Mouse (Mus musculus) neural tube, embryonic 14.5 days (tissue): ENCODE results near the gene Ccer2. TPM values are rescaled to one million over a fixed set of nuclear protein-coding genes. Genes with fewer than 3 reads are reported as not detected.

Source experiments
- ATAC-seq: fragments of 200-750 bp; cut with Nextera tagmentation; 2 replicates; pipeline ENCODE4 v1.8.0; 2017; ENCODE audit warnings: low read depth, mild to moderate bottlenecking, moderate TSS enrichment, moderate library complexity
- H3K27ac ChIP-seq: fragments of 300-500 bp; sonication (generic); 2 replicates; pipeline ENCODE4 v1.5.1; 2014; ENCODE audit warnings: low read depth, mild to moderate bottlenecking, control low read depth, low read length, moderate library complexity, mixed read lengths
- H3K27me3 ChIP-seq: fragments of 300-500 bp; sonication (generic); 2 replicates; pipeline ENCODE4 v1.6.1; 2014; ENCODE audit warnings: low read length; ENCODE audit not compliant: control insufficient read depth, insufficient read depth
- H3K36me3 ChIP-seq: fragments of 300-500 bp; sonication (generic); 2 replicates; pipeline ENCODE4 v1.6.1; 2014; ENCODE audit warnings: low read length, mixed read lengths; ENCODE audit not compliant: control insufficient read depth, insufficient read depth
- H3K4me1 ChIP-seq: fragments of 300-500 bp; sonication (generic); 2 replicates; pipeline ENCODE4 v1.6.1; 2014; ENCODE audit warnings: low read length; ENCODE audit not compliant: control insufficient read depth, insufficient read depth
- H3K4me2 ChIP-seq: fragments of 300-500 bp; sonication (generic); 2 replicates; pipeline ENCODE4 v1.6.1; 2014; ENCODE audit warnings: mild to moderate bottlenecking, low read depth, low read length, control low read depth
- H3K4me3 ChIP-seq: fragments of 300-500 bp; sonication (generic); 2 replicates; pipeline ENCODE4 v1.5.1; 2014; ENCODE audit warnings: low read depth, low read length, control low read depth, mixed read lengths
- H3K9ac ChIP-seq: fragments of 300-500 bp; sonication (generic); replicated peaks from 2 replicates; pipeline ENCODE4 v1.6.1; 2014; ENCODE audit warnings: low read depth, mild to moderate bottlenecking, control low read depth, low read length, mixed read lengths
- H3K9me3 ChIP-seq: fragments of 300-500 bp; sonication (generic); 2 replicates; pipeline ENCODE4 v1.6.1; 2016; ENCODE audit warnings: low read length; ENCODE audit not compliant: control insufficient read depth
- WGBS: fragments of 180-500 bp; shearing (Covaris S2); extraction: QIAGEN DNeasy Blood & Tissue Kit; methylation state at CpG from one replicate; pipeline ENCODE4 v1.1.7; 2014; 5-methylcytosine and 5-hydroxymethylcytosine counted together
- polyA plus RNA-seq: library from polyadenylated mRNA; unstranded; fragments of >200 nt; fragmentation: Nextera tagmentation; extraction: Ambion mirVana; gene quantifications from 2 replicates; pipeline ENCODE4 v1.2.1, GENCODE M21; 2014

Ccer2 gene
- polyA plus RNA-seq = 0.79 and 0.81 TPM in 2 replicates

DNA sequence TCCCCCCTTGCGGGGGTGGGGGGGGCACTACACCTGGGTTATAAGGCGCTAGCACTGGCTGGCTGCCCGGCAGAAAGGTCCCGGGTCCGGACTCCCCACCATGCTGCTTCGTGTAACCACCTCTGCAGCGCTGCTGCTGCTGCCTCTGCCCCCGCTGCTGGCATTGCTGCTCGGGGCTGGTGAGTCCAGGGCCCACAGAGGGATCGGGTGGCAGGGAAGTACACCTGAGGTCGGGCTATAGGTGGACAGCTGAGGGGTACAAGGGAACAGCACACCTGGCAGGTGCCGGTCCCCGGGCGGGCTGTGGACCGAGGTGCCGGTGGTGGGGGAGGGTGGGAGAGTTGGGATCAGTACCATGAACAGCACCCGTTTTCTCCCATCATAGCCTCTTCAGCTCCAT, at the start of gene Ccer2:
TSS of gene Ccer2 (plus strand) at position 96 of the 400 bp plus-strand sequence.
- Histone ChIP-seq H3K27me3 (peaks cover 2% of the 10 kb centered on the region; the same call in 1 of the 2 replicates), H3K9ac (0 out of 2 replicates have a peak within 1 kb of the TSS, but pooled peaks have one; percentile 21), H3K27ac (no peak within 1 kb of the TSS), H3K4me1 (0 out of 2 replicates have a peak, but pooled peaks cover 3% of the 10 kb centered on the region), H3K4me2 (peak within 1 kb of the TSS; percentile 33), H3K36me3 (peaks cover 20% of the 10 kb centered on the region), H3K4me3 (no peak within 1 kb of the TSS), H3K9me3 (no peaks in the 10 kb centered on the region)
- 2% methylated on average over 16 of the region's 17 CpGs for WGBS
- 0 out of 2 replicates have a peak, but pooled peaks have one; percentile 10 for ATAC-seq

GRCm38 (mm10) chr7:28709454-28709853, 46.5 kb upstream of the Ccer2 start:
- no peaks in the 10 kb centered on the region for H3K36me3 ChIP-seq

DNA sequence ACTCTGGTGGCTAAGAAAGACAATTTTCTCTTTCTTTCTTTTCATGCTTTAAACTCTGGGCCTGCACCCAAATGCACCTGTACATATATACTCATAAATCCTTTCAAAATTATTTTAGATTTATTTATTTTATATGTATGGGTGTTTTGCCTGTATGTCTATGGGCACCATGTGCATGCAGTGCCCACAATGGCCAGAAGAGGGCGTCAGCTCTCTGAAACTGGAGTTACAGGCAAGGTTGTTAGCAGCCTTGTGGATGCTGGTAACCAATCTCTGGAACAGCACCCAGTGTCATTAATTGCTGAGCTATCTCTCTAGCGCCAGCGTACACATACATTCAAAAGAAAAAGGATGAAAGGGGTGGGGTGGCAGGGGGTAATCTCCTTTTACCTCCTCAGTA, 45.0 kb upstream of the Ccer2 start:
- no peak overlapping the region for H3K27ac ChIP-seq
- H3K36me3 ChIP-seq = no peaks in the 10 kb centered on the region
- H3K4me1 ChIP-seq = no peaks in the 10 kb centered on the region
- H3K27me3 ChIP-seq = no peaks in the 10 kb centered on the region
- no peaks in the 10 kb centered on the region for H3K9me3 ChIP-seq
- H3K9ac ChIP-seq = no peak overlapping the region
- no peak overlapping the region for H3K4me2 ChIP-seq
- WGBS = 60% methylated on average over 3 of the region's 3 CpGs
- no peak overlapping the region for H3K4me3 ChIP-seq
- no peak for ATAC-seq

More at GRCm38 (mm10) chr7:28709454-28709853, 46.5 kb upstream of the Ccer2 start:
- Histone ChIP-seq H3K9me3 (no peaks in the 10 kb centered on the region), H3K9ac (no peak overlapping the region), H3K27ac (no peak overlapping the region), H3K4me1 (no peaks in the 10 kb centered on the region), H3K4me2 (no peak overlapping the region), H3K27me3 (no peaks in the 10 kb centered on the region), H3K4me3 (no peak overlapping the region)
- ATAC-seq = no peak

- no peak overlapping the region for H3K4me3 ChIP-seq
- H3K4me1 ChIP-seq = no peaks in the 10 kb centered on the region
- whole genome bisulfite sequencing = 82% methylated on average over 5 of the region's 5 CpGs
- H3K27me3 ChIP-seq = no peaks in the 10 kb centered on the region
- ATAC-seq = no peak
- no peaks in the 10 kb centered on the region for H3K36me3 ChIP-seq
- H3K9me3 ChIP-seq = no peaks in the 10 kb centered on the region
- H3K4me2 ChIP-seq = no peak overlapping the region
- H3K27ac ChIP-seq = no peak overlapping the region
- no peak overlapping the region for H3K9ac ChIP-seq
Observed at GRCm38 (mm10) chr7:28714667-28715066, 41.3 kb upstream of the Ccer2 start.

DNA sequence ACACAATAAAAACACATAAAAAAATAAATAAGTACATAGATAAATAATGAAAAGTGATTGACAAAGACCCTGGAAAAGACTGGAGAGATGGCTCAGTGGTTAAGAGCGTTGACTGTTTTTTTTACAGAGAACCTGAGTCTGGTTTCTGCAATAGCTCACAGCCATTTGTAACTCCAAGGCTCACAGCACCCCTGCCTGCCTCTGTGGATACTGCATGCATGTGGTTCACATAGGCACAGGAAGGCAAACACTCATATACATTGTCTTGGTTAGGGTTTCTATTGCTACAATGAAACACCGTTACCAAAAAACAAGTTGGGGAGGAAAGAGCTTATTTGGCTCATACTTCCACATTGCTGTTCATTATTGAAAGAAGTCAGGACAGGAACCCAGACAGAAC, 40.4 kb upstream of the Ccer2 start:
- Histone ChIP-seq H3K9me3 (no peaks in the 10 kb centered on the region), H3K4me2 (no peak overlapping the region), H3K36me3 (no peaks in the 10 kb centered on the region), H3K4me1 (no peaks in the 10 kb centered on the region), H3K27me3 (no peaks in the 10 kb centered on the region), H3K4me3 (no peak overlapping the region), H3K27ac (no peak overlapping the region), H3K9ac (no peak overlapping the region)
- ATAC-seq = no peak
- WGBS = 99% methylated on average over 2 of the region's 2 CpGs

GRCm38 (mm10) chr7:28716590-28717281, 39.2 kb upstream of the Ccer2 start, which contains the start of gene Fbxo17:
Gene Fbxo17 (plus strand): TSS chr7:28716804.
- H3K36me3 ChIP-seq = no peaks in the 10 kb centered on the region
- H3K27ac ChIP-seq = no peak within 1 kb of the TSS
- WGBS = 3% methylated on average over 36 of the region's 36 CpGs
- H3K4me1 ChIP-seq = no peaks in the 10 kb centered on the region
- ATAC-seq = peak; percentile 73; the same call in 1 of the 2 replicates
- H3K9ac ChIP-seq = peak within 1 kb of the TSS; percentile 58
- H3K27me3 ChIP-seq = no peaks in the 10 kb centered on the region
- peak within 1 kb of the TSS; percentile 52 for H3K4me2 ChIP-seq
- no peaks in the 10 kb centered on the region for H3K9me3 ChIP-seq
- peak within 1 kb of the TSS; percentile 31 for H3K4me3 ChIP-seq

DNA sequence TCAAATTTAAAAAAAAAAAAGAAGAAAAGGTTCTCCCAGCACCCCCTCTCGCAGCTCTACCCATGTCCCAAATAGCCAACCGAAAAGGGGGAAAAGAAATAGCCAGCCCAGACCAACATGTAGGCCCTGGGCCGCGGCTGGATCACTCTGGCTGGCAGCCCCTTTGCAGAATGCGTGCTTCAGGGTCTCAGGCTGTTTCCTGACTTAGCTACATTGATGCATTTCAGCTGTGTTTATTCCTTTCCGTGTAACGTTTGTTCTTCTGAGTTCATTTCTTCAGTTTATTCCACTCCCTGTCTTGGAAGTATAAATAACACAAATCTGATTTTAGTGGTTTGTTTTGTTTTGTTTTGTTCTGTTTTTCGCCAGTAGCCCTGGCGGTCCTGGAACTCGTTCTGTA, 38.2 kb upstream of the Ccer2 start:
- H3K4me3 ChIP-seq = no peak overlapping the region
- WGBS = 91% methylated on average over 10 of the region's 10 CpGs
- H3K9me3 ChIP-seq = no peaks in the 10 kb centered on the region
- H3K27me3 ChIP-seq = no peaks in the 10 kb centered on the region
- H3K27ac ChIP-seq = no peak overlapping the region
- no peaks in the 10 kb centered on the region for H3K36me3 ChIP-seq
- H3K4me1 ChIP-seq = no peaks in the 10 kb centered on the region
- H3K9ac ChIP-seq = no peak overlapping the region
- no peak overlapping the region for H3K4me2 ChIP-seq
- no peak for ATAC-seq

DNA sequence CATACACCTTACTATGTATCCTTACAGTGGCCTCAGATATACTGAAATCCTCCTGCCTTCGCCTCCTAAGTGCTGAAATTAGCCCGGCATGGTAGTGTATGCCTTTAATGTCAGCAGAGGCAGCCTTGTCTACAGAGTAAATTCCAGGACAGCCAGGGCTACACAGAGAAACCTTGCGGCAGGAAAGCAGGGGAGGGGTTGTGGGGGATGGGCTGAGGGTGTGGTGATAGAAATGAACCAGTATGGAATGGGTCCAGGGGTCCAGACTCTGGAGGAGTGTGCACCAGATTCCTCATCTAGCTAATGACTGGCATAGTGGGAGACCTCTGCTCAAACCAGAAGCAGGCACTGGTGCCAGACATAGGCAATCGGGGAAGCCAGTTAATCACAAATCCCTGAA, 36.8 kb upstream of the Ccer2 start:
- Histone ChIP-seq H3K9me3 (no peaks in the 10 kb centered on the region), H3K4me1 (no peaks in the 10 kb centered on the region), H3K36me3 (no peaks in the 10 kb centered on the region), H3K27ac (no peak overlapping the region), H3K9ac (no peak overlapping the region), H3K4me3 (no peak overlapping the region), H3K27me3 (no peaks in the 10 kb centered on the region), H3K4me2 (no peak overlapping the region)
- WGBS = 63% methylated on average over 4 of the region's 4 CpGs
- ATAC-seq = no peak

DNA sequence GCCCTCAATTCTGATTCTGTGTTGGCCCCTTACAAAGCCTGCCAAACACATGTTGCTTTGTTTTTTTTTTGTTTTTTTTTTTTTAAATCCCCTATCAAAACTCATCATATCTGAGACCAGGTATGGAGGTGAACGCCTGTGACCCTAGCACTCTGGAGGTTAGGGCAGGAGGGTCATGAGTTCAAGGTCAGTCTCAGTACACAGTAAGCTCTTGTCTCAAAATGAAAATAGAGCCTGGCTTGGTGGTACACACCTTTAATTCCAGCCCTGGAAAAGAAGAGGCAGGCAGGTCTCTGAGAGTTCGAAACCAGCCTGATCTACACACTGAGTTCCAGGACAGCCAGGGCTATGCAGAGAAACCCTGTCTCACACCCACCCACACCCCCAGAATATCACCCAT, 36.3 kb upstream of the Ccer2 start:
- Histone ChIP-seq H3K36me3 (no peaks in the 10 kb centered on the region), H3K4me1 (no peaks in the 10 kb centered on the region), H3K9me3 (no peaks in the 10 kb centered on the region), H3K4me3 (no peak overlapping the region), H3K27ac (no peak overlapping the region), H3K27me3 (no peaks in the 10 kb centered on the region), H3K4me2 (no peak overlapping the region), H3K9ac (no peak overlapping the region)
- 88% methylated on average over 2 of the region's 2 CpGs for WGBS
- no peak for ATAC-seq
